Mouse (Mus musculus) ES-E14 (cell line): ENCODE data around the gene Cib4. TPM values are rescaled to one million over a fixed set of nuclear protein-coding genes. Genes with fewer than 3 reads are reported as not detected.

Source experiments
- DNase-seq: peaks from one replicate; pipeline ENCODE4 v3.0.0-alpha.2; 2013; ENCODE audit warnings: low read depth, low spot score
- H3K27ac ChIP-seq: 2 replicates; pipeline ENCODE4 v1.5.1; 2012; ENCODE audit warnings: low read depth, mild to moderate bottlenecking, low read length, moderate library complexity, mixed read lengths; ENCODE audit not compliant: poor library complexity, insufficient read depth, severe bottlenecking
- H3K36me3 ChIP-seq: 2 replicates; pipeline ENCODE4 v1.6.1; 2012; ENCODE audit warnings: mild to moderate bottlenecking, low read length, moderate library complexity, mixed read lengths; ENCODE audit not compliant: control insufficient read depth, poor library complexity, insufficient read depth, severe bottlenecking
- H3K4me1 ChIP-seq, 2 experiments: fragments of 150-350 bp in 1 of 2; sonication (generic) in 1 of 2; 2 replicates each; pipeline ENCODE4 v1.6.1; 2012; ENCODE audit warnings: low read length in 2 of 2, mild to moderate bottlenecking in 1 of 2, mixed read lengths in 1 of 2; ENCODE audit not compliant: control insufficient read depth in 2 of 2, insufficient read depth in 2 of 2, poor library complexity in 1 of 2
- H3K4me3 ChIP-seq, 2 experiments: fragments of 150-350 bp in 1 of 2; sonication (generic) in 1 of 2; 2 replicates each; pipeline ENCODE4 v1.5.1; 2012; ENCODE audit warnings: low read length in 2 of 2, low read depth in 1 of 2, mild to moderate bottlenecking in 1 of 2, mixed read lengths in 1 of 2; ENCODE audit not compliant: insufficient read depth in 1 of 2, poor library complexity in 1 of 2, severe bottlenecking in 1 of 2
- H3K9ac ChIP-seq: 2 replicates; pipeline ENCODE4 v1.6.1; 2012; ENCODE audit warnings: low read depth, mild to moderate bottlenecking, low read length, mixed read lengths; ENCODE audit not compliant: poor library complexity, insufficient read depth, severe bottlenecking
- H3K9me3 ChIP-seq: fragments of 150-350 bp; sonication (generic); 2 replicates; pipeline ENCODE4 v1.6.1; 2012; ENCODE audit warnings: low read depth, mild to moderate bottlenecking, low read length; ENCODE audit not compliant: control insufficient read depth, insufficient read depth
- CHD2 ChIP-seq: IDR thresholded peaks from 2 replicates; pipeline ENCODE4 v1.6.1; 2014; ENCODE audit warnings: mild to moderate bottlenecking, low read depth, low read length, inconsistent platforms
- HCFC1 ChIP-seq: IDR thresholded peaks from 2 replicates; pipeline ENCODE4 v1.6.1; 2012; ENCODE audit warnings: low read length, inconsistent platforms, borderline replicate concordance; ENCODE audit not compliant: insufficient read depth
- MAFK ChIP-seq: IDR thresholded peaks from 2 replicates; pipeline ENCODE4 v1.6.1; 2014; ENCODE audit warnings: mild to moderate bottlenecking, low read depth, low read length, inconsistent platforms; ENCODE audit not compliant: insufficient read depth
- ZC3H11A ChIP-seq: IDR thresholded peaks from 2 replicates; pipeline ENCODE4 v1.6.1; 2012; ENCODE audit warnings: low read depth, mild to moderate bottlenecking, inconsistent platforms, low read length, borderline replicate concordance
- ZNF384 ChIP-seq: IDR thresholded peaks from 2 replicates; pipeline ENCODE4 v1.6.1; 2012; ENCODE audit warnings: low read depth, low read length, inconsistent platforms
- in situ Hi-C, 2 experiments: fragments of 600-800 bp; cut with MboI; formaldehyde crosslinking; loops; one replicate each; pipeline ENCODE4 v1.15.1; 2025; ENCODE audit warnings: low sequenced_read_pairs in 2 of 2, inconsistent platforms in 1 of 2; ENCODE audit not compliant: unreplicated experiment in 2 of 2
- total RNA-seq: library from RNA; depleted of rRNA; stranded (reverse); fragments of 300-350 nt; gene quantifications from 2 replicates; pipeline ENCODE4 v1.2.3, GENCODE M21; 2012

Gene Cib4
- total RNA-seq, 1 experiment = not detected

GRCm38 (mm10) chr5:30520214-30520732 lies 25.4 kb downstream of the Cib4 start:
- no peak overlapping the region for H3K4me3 ChIP-seq
- TF ChIP-seq MAFK (no peak), HCFC1 (no peak), CHD2 (no peak), ZNF384 (no peak), ZC3H11A (no peak)
- in situ Hi-C loops = no loop called here
- no peak overlapping the region for H3K27ac ChIP-seq
- H3K9me3 ChIP-seq = no peaks in the 10 kb centered on the region
- H3K9ac ChIP-seq = no peak overlapping the region
- no peaks in the 10 kb centered on the region for H3K36me3 ChIP-seq
- DNase-seq = no peak
- no peaks in the 10 kb centered on the region for H3K4me1 ChIP-seq

DNA sequence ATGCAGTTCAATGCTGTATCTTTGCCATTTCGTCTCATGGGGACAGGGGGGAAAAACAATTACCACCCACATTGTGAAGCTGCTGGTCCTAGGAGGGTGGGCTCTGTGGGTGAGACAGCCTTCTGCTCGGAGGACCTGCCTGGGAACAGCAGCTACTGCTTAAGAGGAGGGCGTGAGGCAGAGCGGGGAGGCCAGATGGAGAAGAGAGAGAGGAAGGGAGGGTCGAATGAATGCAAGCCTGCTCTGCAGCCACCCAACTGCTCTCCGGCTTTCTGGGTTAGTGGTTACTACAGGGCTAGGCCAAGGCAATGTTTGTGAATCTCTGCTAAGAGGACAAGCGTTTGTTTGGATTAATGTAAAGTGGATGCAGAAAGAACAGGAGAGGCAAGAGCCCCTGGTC lies 26.1 kb downstream of the Cib4 start:
- H3K36me3 ChIP-seq = no peaks in the 10 kb centered on the region
- H3K9ac ChIP-seq = no peak overlapping the region
- no peaks in the 10 kb centered on the region for H3K9me3 ChIP-seq
- in situ Hi-C loops = loop anchor here (5.0 to 10.0 kb wide), 2 partner anchors 118 to 125 kb away; partner anchors contain the start of gene Slc35f6 (in 1 of the 2)
- no peak overlapping the region for H3K27ac ChIP-seq
- no peak for TF ChIP-seq ZC3H11A
- no peak for TF ChIP-seq CHD2
- no peak for TF ChIP-seq HCFC1
- no peak for TF ChIP-seq MAFK
- no peak for TF ChIP-seq ZNF384
- no peak overlapping the region for H3K4me3 ChIP-seq
- no peak for DNase-seq
- no peaks in the 10 kb centered on the region for H3K4me1 ChIP-seq

GRCm38 (mm10) chr5:30518547-30518946 lies 27.1 kb downstream of the Cib4 start:
- TF ChIP-seq ZC3H11A (no peak), CHD2 (no peak), MAFK (no peak), HCFC1 (no peak), ZNF384 (no peak)
- in situ Hi-C loops = loop anchor here (5.0 to 10.0 kb wide), 2 partner anchors 119 to 126 kb away; partner anchors contain the start of gene Slc35f6 (in 1 of the 2)
- Histone ChIP-seq H3K36me3 (no peaks in the 10 kb centered on the region), H3K4me3 (no peak overlapping the region), H3K9me3 (no peaks in the 10 kb centered on the region), H3K9ac (no peak overlapping the region), H3K27ac (no peak overlapping the region), H3K4me1 (no peaks in the 10 kb centered on the region)
- no peak for DNase-seq

DNA sequence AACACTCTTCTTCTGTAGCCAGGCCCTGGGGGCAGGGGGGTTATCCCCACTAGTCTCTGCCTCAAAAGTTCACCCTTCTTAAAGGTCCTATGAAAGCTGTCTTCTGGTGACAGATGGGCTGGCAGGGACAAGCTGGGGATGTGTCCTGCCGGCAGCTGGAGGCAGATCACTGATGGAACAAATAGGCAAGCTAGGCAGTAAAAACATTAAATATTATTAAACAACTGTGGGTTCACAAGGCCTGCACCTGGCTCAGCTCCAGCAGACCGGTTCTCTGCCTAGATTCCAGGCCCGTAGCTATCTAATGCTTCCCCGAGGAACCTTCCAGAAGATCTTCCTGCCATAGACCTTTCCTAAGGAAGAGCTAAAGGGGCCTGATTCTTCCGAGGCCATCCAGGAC lies 27.5 kb downstream of the Cib4 start:
- in situ Hi-C loops = loop anchor here (5.0 to 10.0 kb wide), 2 partner anchors 119 to 127 kb away; partner anchors contain the start of gene Slc35f6 (in 1 of the 2)
- TF ChIP-seq ZC3H11A (no peak), MAFK (no peak), HCFC1 (no peak), ZNF384 (no peak), CHD2 (no peak)
- Histone ChIP-seq H3K27ac (no peak overlapping the region), H3K9me3 (no peaks in the 10 kb centered on the region), H3K4me3 (no peak overlapping the region), H3K36me3 (no peaks in the 10 kb centered on the region), H3K4me1 (no peaks in the 10 kb centered on the region), H3K9ac (no peak overlapping the region)
- DNase-seq = no peak

- H3K36me3 ChIP-seq = no peaks in the 10 kb centered on the region
- no peak overlapping the region for H3K27ac ChIP-seq
- no peaks in the 10 kb centered on the region for H3K9me3 ChIP-seq
- in situ Hi-C loops = loop anchor here (5.0 to 10.0 kb wide), 2 partner anchors 121 to 128 kb away; partner anchors contain the start of gene Slc35f6 (in 1 of the 2)
- DNase-seq = peak; percentile 56
- H3K4me1 ChIP-seq = no peaks in the 10 kb centered on the region
- no peak overlapping the region for H3K4me3 ChIP-seq
- H3K9ac ChIP-seq = no peak overlapping the region
- TF ChIP-seq HCFC1 (no peak), ZC3H11A (peak; percentile 54; the same call in 1 of the 2 replicates), ZNF384 (no peak)
Measured at GRCm38 (mm10) chr5:30516376-30516775, 29.3 kb downstream of the Cib4 start.
